Mouse (Mus musculus) E14TG2a.4 (cell line): ENCODE measurements around the gene Tgfbr3.

Source experiments
- H3K27me3 ChIP-seq: 2 replicates; pipeline ENCODE4 v1.6.1; 2014; ENCODE audit warnings: low read length, control low read depth; ENCODE audit not compliant: insufficient read depth
- H3K36me3 ChIP-seq: 2 replicates; pipeline ENCODE4 v1.6.1; 2014; ENCODE audit warnings: low read length, control low read depth; ENCODE audit not compliant: insufficient read depth
- H3K4me1 ChIP-seq: replicated peaks from 2 replicates; pipeline ENCODE4 v1.6.1; 2014; ENCODE audit warnings: low read depth, low read length, control low read depth
- H3K4me3 ChIP-seq: replicated peaks from 2 replicates; pipeline ENCODE4 v1.5.1; 2014; ENCODE audit warnings: mild to moderate bottlenecking, low read length
- H3K9me3 ChIP-seq: 2 replicates; pipeline ENCODE4 v1.6.1; 2014; ENCODE audit warnings: low read length, control low read depth
- CTCF ChIP-seq: conservative IDR thresholded peaks from 2 replicates; pipeline ENCODE4 v1.5.1; 2014; ENCODE audit warnings: low read length
- NANOG ChIP-seq: IDR thresholded peaks from 2 replicates; pipeline ENCODE4 v1.6.1; 2014; ENCODE audit warnings: borderline replicate concordance, low read length, mixed read lengths
- POU5F1 ChIP-seq: IDR thresholded peaks from 2 replicates; pipeline ENCODE4 v1.6.1; 2014; ENCODE audit warnings: low read length, borderline replicate concordance

The Tgfbr3 gene

DNA sequence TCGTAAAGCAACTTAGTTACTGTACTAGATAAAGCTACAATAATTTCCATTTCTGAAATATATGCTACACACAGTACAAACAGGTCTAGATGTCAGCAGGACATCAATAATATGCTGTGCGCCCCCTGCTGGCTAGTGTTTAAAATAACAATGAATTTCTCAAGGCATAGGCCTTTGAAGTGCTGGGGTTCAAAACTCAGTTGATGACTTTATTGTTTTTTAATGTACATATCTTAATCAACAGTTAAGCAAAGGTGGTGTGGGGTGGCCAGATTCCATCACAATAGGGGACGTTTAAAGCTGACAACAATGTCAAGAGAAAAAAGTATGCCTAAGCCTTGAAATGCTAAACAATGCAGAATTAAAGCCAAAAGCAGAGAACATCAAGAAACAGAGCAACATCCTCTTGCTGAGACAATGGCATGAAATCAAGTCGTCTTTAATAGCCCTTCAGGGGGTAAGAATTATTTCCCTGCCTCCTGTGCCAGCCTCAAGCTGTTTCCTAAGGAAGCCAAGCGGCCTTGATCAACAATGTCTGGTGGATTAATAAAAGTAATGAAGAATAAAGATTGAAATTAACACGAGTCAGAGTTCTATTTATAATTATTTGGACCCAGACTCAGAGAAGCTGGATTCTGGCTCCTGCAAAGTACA lies 2.0 kb downstream of the Tgfbr3 start:
- H3K9me3 ChIP-seq = no peaks in the 10 kb centered on the region
- H3K4me3 ChIP-seq = no peak overlapping the region
- H3K36me3 ChIP-seq = no peaks in the 10 kb centered on the region
- peaks cover 77% of the 10 kb centered on the region for H3K27me3 ChIP-seq
- TF ChIP-seq CTCF = peak; percentile 48
- TF ChIP-seq POU5F1 = no peak
- peak; percentile 71; the same call in 1 of the 2 replicates for TF ChIP-seq NANOG
- H3K4me1 ChIP-seq = peaks cover 17% of the 10 kb centered on the region

DNA sequence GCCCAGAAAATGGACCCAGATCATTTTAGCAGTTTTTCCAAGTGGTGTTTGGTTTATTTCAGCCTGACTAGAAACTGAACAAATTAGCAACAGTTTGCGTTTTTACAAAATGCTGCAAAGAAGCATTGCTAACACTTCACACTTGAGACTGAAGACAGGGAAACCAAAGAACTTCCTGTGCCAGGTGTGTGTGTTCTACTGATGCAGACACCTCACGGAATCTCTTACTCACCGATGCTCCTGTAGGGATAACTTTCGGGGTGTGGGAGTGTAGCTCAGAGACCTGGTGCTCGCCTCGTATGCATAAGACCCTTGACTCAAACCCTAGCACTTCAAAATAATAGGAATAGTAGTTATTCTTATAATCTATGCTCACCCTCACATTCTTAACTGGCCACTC lies 3.9 kb downstream of the Tgfbr3 start:
- no peak overlapping the region for H3K4me3 ChIP-seq
- H3K36me3 ChIP-seq = no peaks in the 10 kb centered on the region
- TF ChIP-seq CTCF (no peak), NANOG (no peak), POU5F1 (no peak)
- peaks cover 70% of the 10 kb centered on the region for H3K27me3 ChIP-seq
- H3K9me3 ChIP-seq = peaks cover 4% of the 10 kb centered on the region; the same call in 1 of the 2 replicates
- H3K4me1 ChIP-seq = peaks cover 17% of the 10 kb centered on the region

DNA sequence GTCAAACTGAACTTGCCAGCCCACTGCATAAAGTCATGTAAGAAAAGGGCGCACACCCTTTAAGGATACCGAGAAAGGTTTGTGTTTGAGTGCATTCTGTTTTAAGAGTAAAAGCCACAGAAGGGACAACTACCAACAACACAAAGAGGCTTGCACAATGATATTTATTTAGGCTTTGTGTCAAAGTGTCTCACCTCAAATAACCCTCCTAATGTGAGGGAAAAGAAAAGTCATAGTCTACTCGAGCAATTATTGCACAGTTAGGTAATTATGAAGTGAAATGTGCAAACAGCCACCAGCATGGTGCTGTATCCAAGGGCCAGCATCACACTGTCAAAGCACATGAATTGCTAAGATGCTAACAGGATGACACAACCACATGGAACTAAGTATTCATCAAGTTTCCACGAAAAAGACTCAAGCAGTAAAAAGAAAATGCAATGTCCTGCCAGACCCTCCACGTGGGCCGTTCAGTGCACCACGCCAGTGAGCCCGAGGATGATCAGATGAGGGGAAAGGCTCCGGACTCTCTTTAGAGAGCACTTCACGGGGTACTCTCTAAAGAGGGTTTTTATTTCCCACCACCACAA lies 5.4 kb downstream of the Tgfbr3 start:
- H3K4me1 ChIP-seq = peaks cover 12% of the 10 kb centered on the region
- TF ChIP-seq POU5F1 = no peak
- no peak for TF ChIP-seq NANOG
- no peak for TF ChIP-seq CTCF
- H3K27me3 ChIP-seq = peaks cover 63% of the 10 kb centered on the region

GRCm38 (mm10) chr5:107282561-107283307 lies 6.7 kb downstream of the Tgfbr3 start:
- Histone ChIP-seq H3K4me1 (0 out of 2 replicates have a peak, but pooled peaks cover 4% of the 10 kb centered on the region), H3K9me3 (peaks cover 11% of the 10 kb centered on the region), H3K27me3 (peaks cover 50% of the 10 kb centered on the region), H3K36me3 (no peaks in the 10 kb centered on the region), H3K4me3 (no peak overlapping the region)
- TF ChIP-seq NANOG (no peak), POU5F1 (no peak), CTCF (no peak)

More for the DNA sequence above, 5.4 kb downstream of the Tgfbr3 start:
- no peaks in the 10 kb centered on the region for H3K36me3 ChIP-seq
- no peak overlapping the region for H3K4me3 ChIP-seq
- peaks cover 11% of the 10 kb centered on the region for H3K9me3 ChIP-seq

GRCm38 (mm10) chr5:107279263-107279662 lies 10.2 kb downstream of the Tgfbr3 start:
- Histone ChIP-seq H3K36me3 (no peaks in the 10 kb centered on the region), H3K4me3 (no peak overlapping the region), H3K9me3 (peaks cover 11% of the 10 kb centered on the region), H3K4me1 (no peaks in the 10 kb centered on the region), H3K27me3 (peaks cover 35% of the 10 kb centered on the region)
- TF ChIP-seq POU5F1 (no peak), NANOG (no peak), CTCF (no peak)

DNA sequence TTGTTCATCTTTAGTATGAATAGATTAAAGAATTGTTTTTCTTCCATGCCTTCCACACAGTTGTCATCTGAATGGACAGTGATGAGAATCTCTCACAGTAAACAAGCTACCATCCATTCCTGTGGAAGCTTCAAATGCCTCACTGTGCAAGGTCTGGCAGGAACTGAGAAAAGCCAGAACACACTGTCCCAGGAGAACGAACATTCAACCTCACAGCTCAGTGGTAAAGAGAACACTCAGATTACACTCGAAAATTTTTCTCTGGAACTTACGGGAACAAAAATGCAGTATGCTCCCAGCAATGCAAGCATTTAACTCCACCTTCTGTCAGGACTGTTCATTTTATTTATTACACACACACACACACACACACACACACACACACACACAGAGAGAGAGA lies 13.2 kb downstream of the Tgfbr3 start:
- TF ChIP-seq CTCF (no peak), NANOG (no peak), POU5F1 (no peak)
- Histone ChIP-seq H3K36me3 (no peaks in the 10 kb centered on the region), H3K9me3 (peaks cover 11% of the 10 kb centered on the region), H3K4me3 (no peak overlapping the region), H3K27me3 (peaks cover 8% of the 10 kb centered on the region; the same call in 1 of the 2 replicates), H3K4me1 (peaks cover 10% of the 10 kb centered on the region)

DNA sequence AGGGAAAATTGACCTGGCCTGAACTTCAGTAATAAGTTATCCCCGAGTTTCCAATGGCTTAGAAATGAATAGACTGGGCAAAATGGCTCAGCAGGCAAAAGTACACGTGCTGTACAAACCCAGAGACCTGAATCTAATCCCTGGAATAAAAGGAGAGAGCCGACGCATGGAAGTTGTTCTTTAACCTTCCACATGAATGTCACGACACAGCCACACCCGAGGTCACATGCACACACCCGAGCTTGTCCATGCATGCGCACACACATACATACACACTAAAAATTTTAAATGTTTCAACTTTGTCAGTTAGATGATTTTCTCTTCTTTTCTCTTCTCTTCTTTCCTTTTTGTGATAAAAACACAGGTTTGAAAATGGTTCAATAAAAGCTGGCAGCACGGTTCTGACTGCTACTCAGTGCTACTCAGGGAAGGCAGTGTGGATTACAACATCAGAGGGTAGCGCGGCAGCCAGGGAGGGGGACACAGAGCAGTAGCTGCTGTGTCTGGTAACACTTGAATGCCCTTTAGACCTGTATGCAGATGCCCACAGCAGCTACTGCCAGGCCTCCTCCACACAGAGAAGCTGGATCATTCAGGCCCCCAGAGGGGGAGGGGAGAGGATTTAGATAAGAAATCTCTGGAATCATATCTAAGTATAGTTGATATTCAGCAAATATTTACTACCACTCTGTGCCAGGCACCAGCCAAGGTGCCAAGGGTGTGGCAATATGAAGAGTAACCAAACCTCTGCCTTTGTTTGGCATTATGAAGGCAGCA lies 17.0 kb downstream of the Tgfbr3 start:
- Histone ChIP-seq H3K4me3 (no peak overlapping the region), H3K27me3 (no peaks in the 10 kb centered on the region; the same call in 1 of the 2 replicates), H3K9me3 (no peaks in the 10 kb centered on the region), H3K4me1 (peaks cover 17% of the 10 kb centered on the region), H3K36me3 (no peaks in the 10 kb centered on the region)
- TF ChIP-seq POU5F1 = no peak
- TF ChIP-seq CTCF = no peak
- TF ChIP-seq NANOG = no peak

DNA sequence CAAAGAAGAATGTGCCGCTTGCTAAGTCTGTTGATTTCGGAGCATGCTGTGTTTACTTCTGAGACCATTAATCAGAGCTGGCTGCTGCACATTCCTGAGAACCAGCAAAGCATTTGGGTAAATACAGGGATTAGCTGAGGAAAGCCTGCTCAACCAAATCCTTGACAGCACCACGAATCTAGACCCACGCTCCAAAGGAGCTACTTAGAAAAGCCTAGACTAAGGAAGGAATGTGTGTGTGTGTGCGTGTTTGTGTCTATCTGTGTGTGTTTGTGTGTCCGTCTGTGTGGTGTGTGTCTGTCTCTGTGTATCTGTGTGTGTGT lies 20.5 kb downstream of the Tgfbr3 start:
- H3K36me3 ChIP-seq = no peaks in the 10 kb centered on the region
- H3K9me3 ChIP-seq = no peaks in the 10 kb centered on the region
- H3K4me1 ChIP-seq = peaks cover 17% of the 10 kb centered on the region
- H3K4me3 ChIP-seq = no peak overlapping the region
- TF ChIP-seq NANOG = no peak
- TF ChIP-seq CTCF = no peak
- H3K27me3 ChIP-seq = no peaks in the 10 kb centered on the region; the same call in 1 of the 2 replicates
